Mouse (Mus musculus) hindbrain, postnatal 0 days (tissue): Measurements from ENCODE around the gene Src. TPM values are rescaled to one million over a fixed set of nuclear protein-coding genes. Genes with fewer than 3 reads are reported as not detected.
A peak's percentile ranks its signal among the peaks of the same experiment; 100 is the strongest.

Source experiments
- ATAC-seq: fragments of 200-750 bp; cut with Nextera tagmentation; 2 replicates; pipeline ENCODE4 v1.8.0; 2017; ENCODE audit warnings: mild to moderate bottlenecking, moderate TSS enrichment, moderate library complexity
- DNase-seq: peaks from one replicate; pipeline ENCODE4 v3.0.0-alpha.2; 2015; ENCODE audit warnings: low spot score
- H3K27ac ChIP-seq: fragments of 300-500 bp; sonication (generic); 2 replicates; pipeline ENCODE4 v1.5.1; 2014; ENCODE audit warnings: mild to moderate bottlenecking
- H3K27me3 ChIP-seq: fragments of 300-500 bp; sonication (generic); 2 replicates; pipeline ENCODE4 v1.6.1; 2014; ENCODE audit warnings: low read length, mixed read lengths; ENCODE audit not compliant: insufficient read depth
- H3K36me3 ChIP-seq: fragments of 300-500 bp; sonication (generic); 2 replicates; pipeline ENCODE4 v1.6.1; 2014; ENCODE audit warnings: low read length, mixed read lengths; ENCODE audit not compliant: insufficient read depth
- H3K4me1 ChIP-seq: fragments of 300-500 bp; sonication (generic); 2 replicates; pipeline ENCODE4 v1.6.1; 2014; ENCODE audit warnings: antibody characterized with exemption, low read length, mixed read lengths; ENCODE audit not compliant: insufficient read depth
- H3K4me2 ChIP-seq: fragments of 300-500 bp; sonication (generic); 2 replicates; pipeline ENCODE4 v1.6.1; 2014; ENCODE audit warnings: low read depth, mild to moderate bottlenecking, low read length, moderate library complexity, mixed read lengths
- H3K4me3 ChIP-seq: fragments of 300-500 bp; sonication (generic); 2 replicates; pipeline ENCODE4 v1.5.1; 2014; ENCODE audit warnings: low read length
- H3K9ac ChIP-seq: fragments of 300-500 bp; sonication (generic); replicated peaks from 2 replicates; pipeline ENCODE4 v1.6.1; 2014; ENCODE audit warnings: mild to moderate bottlenecking, low read length, moderate library complexity, mixed read lengths
- H3K9me3 ChIP-seq: fragments of 300-500 bp; sonication (generic); 2 replicates; pipeline ENCODE4 v1.6.1; 2016; ENCODE audit warnings: low read length, mixed read lengths
- CTCF ChIP-seq: IDR thresholded peaks from 2 replicates; pipeline ENCODE4 v1.5.1; 2016; ENCODE audit warnings: antibody characterized with exemption, control low read depth, low read depth
- WGBS: fragments of 180-500 bp; shearing (Covaris S2); extraction: QIAGEN DNeasy Blood & Tissue Kit; methylation state at CpG from one replicate; pipeline ENCODE4 v1.1.7; 2014; 5-methylcytosine and 5-hydroxymethylcytosine counted together
- polyA plus RNA-seq: library from polyadenylated mRNA; unstranded; fragments of >200 nt; fragmentation: Nextera tagmentation; extraction: Ambion mirVana; gene quantifications from 2 replicates; pipeline ENCODE4 v1.2.1, GENCODE M21; 2015
- total RNA-seq: library from RNA; depleted of rRNA; stranded (reverse); fragments of >200 nt; gene quantifications from 2 replicates; pipeline ENCODE4 v1.2.3, GENCODE M21; 2014

Gene Src
- total and polyA plus RNA-seq, 2 experiments from 2014 or later, result 25.4 to 133 TPM

DNA sequence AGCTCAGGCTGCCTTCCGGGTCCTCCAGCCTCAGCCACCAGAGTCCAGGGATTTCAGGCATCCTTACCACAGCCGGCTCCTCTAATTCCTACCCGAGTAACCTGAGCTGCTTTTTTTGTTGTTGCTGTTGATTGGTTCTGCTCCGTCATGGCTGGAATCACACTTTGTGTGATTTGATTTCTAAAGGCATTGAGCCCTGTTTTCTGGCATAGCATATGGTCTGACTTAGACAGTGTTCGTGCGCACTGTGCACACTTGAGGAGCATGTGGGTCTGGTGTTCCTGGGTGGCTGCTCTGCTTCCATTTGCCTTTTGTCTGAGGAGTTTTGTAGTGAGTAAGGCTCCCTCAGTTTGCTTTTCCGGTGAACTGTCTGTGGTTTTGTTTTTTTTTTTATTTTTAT is 30.1 kb downstream of the Src start:
- Histone ChIP-seq H3K27me3 (no peaks in the 10 kb centered on the region), H3K4me2 (no peak overlapping the region), H3K27ac (no peak overlapping the region), H3K4me1 (no peaks in the 10 kb centered on the region), H3K36me3 (peaks cover 9% of the 10 kb centered on the region), H3K4me3 (no peak overlapping the region), H3K9ac (no peak overlapping the region), H3K9me3 (no peaks in the 10 kb centered on the region)
- DNase-seq, result no peak
- TF ChIP-seq CTCF, result no peak
- no peak for ATAC-seq
- 64% methylated on average over 7 of the region's 7 CpGs for WGBS

GRCm38 (mm10) chr2:157450905-157451304 is 32.7 kb downstream of the Src start:
- DNase-seq, result no peak
- no peak overlapping the region for H3K4me3 ChIP-seq
- no peak for TF ChIP-seq CTCF
- no peaks in the 10 kb centered on the region for H3K9me3 ChIP-seq
- no peak for ATAC-seq
- peaks cover 8% of the 10 kb centered on the region for H3K36me3 ChIP-seq
- H3K4me2 ChIP-seq, result no peak overlapping the region
- no peaks in the 10 kb centered on the region for H3K4me1 ChIP-seq
- no peaks in the 10 kb centered on the region for H3K27me3 ChIP-seq
- no peak overlapping the region for H3K9ac ChIP-seq
- 85% methylated on average over 3 of the region's 3 CpGs for WGBS
- no peak overlapping the region for H3K27ac ChIP-seq

DNA sequence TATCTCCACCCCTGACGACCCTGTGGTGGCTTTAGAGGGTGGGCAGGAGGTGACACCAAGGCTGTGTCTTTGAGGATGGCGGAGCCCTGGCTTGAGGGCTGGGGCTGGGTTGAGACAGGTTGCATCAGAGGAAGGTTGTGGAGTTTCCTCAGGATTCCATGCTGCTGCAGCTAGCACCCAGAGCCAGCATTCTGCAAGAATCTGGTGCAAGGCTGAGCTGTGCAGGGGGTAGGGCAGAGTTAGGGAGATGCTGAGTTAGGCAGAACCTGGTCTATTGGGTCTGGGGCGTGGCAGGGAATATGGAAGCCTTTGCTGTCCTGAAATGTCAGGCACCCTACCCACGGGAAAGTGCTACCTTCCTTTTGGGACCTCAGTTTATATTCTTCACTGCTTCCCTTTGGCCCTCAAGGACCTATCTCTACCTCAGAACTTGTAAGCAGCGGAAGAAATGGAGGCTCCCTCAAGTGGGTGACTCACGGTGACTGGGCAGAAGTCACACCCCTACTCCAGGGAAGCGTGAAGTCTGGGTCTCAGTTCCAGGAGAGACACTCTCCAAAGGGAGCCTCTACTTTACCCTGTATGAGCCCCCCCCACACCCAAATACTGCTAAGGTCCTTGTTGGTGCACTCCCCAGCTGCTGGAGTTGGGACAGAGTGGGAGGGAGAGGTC is 33.3 kb downstream of the Src start:
- Histone ChIP-seq H3K4me2 (no peak overlapping the region), H3K27me3 (no peaks in the 10 kb centered on the region), H3K36me3 (peaks cover 8% of the 10 kb centered on the region), H3K4me1 (no peaks in the 10 kb centered on the region), H3K9ac (no peak overlapping the region), H3K4me3 (no peak overlapping the region), H3K9me3 (no peaks in the 10 kb centered on the region), H3K27ac (no peak overlapping the region)
- ATAC-seq (no peak), DNase-seq (no peak)
- no peak for TF ChIP-seq CTCF
- WGBS, result 88% methylated on average over 7 of the region's 7 CpGs

DNA sequence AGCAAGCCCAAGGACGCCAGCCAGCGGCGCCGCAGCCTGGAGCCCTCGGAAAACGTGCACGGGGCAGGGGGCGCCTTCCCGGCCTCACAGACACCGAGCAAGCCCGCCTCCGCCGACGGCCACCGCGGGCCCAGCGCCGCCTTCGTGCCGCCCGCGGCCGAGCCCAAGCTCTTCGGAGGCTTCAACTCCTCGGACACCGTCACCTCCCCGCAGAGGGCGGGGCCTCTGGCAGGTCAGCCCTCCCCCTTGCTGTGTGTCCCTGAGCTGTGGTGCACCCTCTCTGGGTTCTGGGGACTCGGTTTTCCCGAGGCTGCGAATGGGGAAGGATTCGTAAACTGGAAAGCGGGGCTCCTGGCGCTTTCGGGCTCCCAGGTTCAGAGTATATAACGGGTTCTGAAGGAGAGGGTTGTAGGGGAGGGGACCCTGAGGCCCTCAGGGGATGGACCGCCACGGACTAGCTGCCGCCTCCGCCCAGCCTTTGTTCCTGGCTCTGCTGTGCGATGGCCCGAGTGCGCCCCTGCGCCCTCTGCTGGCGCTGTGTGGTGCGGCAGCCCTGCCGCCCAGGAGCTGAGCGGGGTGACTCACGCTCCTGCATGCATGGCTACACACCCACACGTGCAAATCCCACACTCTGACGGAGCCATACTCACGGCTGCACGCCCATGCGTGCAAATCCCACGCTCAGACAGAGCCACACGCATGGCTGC is 39.0 kb downstream of the Src start:
- 3% methylated on average over 55 of the region's 56 CpGs for WGBS
- peak overlapping the region; percentile 49 for H3K4me2 ChIP-seq
- peak overlapping the region; percentile 79 for H3K27ac ChIP-seq
- H3K4me3 ChIP-seq, result peak overlapping the region; percentile 21
- H3K4me1 ChIP-seq, result peaks cover 4% of the 10 kb centered on the region; the same call in 1 of the 2 replicates
- peak; percentile 94 for DNase-seq
- no peaks in the 10 kb centered on the region for H3K27me3 ChIP-seq
- H3K9ac ChIP-seq, result peak overlapping the region; percentile 30
- ATAC-seq, result peak; percentile 92
- H3K9me3 ChIP-seq, result no peaks in the 10 kb centered on the region
- H3K36me3 ChIP-seq, result peaks cover 13% of the 10 kb centered on the region
- peak; percentile 99 for TF ChIP-seq CTCF

DNA sequence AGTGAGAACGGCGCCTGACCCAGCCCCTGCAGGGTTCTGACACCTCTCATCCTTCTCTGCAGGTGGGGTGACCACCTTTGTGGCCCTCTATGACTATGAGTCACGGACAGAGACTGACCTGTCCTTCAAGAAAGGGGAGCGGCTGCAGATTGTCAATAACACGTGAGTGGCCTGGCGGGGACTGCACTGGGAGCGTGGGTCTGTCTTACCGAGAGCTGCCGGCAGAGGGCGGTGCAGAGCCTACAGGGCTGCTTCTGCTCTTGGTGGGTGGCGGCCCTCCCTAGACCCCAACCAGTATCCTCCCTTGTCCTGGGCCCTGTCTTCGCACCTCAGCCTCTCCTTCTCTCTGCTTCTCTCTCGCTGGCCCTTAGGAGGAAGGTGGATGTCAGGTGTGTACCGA is 40.2 kb downstream of the Src start:
- Histone ChIP-seq H3K4me3 (no peak overlapping the region), H3K27ac (peak overlapping the region; percentile 79; the same call in 1 of the 2 replicates), H3K36me3 (peaks cover 16% of the 10 kb centered on the region), H3K4me1 (peaks cover 12% of the 10 kb centered on the region), H3K9me3 (no peaks in the 10 kb centered on the region), H3K4me2 (no peak overlapping the region), H3K9ac (0 out of 2 replicates have a peak overlapping the region, but pooled peaks have one; percentile 10), H3K27me3 (no peaks in the 10 kb centered on the region)
- TF ChIP-seq CTCF, result peak; percentile 97
- DNase-seq (peak; percentile 87), ATAC-seq (peak; percentile 41)
- WGBS, result 28% methylated on average over 14 of the region's 14 CpGs

- DNase-seq, result no peak
- peak overlapping the region; percentile 29; the same call in 1 of the 2 replicates for H3K27ac ChIP-seq
These were observed 41.5 kb downstream of the Src start for GRCm38 (mm10) chr2:157459736-157460135.

More at GRCm38 (mm10) chr2:157459736-157460135, 41.5 kb downstream of the Src start:
- Histone ChIP-seq H3K27me3 (no peaks in the 10 kb centered on the region), H3K9me3 (no peaks in the 10 kb centered on the region), H3K4me1 (peaks cover 25% of the 10 kb centered on the region), H3K9ac (peak overlapping the region; percentile 19; the same call in 1 of the 2 replicates), H3K4me2 (no peak overlapping the region), H3K36me3 (peaks cover 16% of the 10 kb centered on the region; the same call in 1 of the 2 replicates), H3K4me3 (no peak overlapping the region)
- no peak for ATAC-seq
- peak; percentile 65 for TF ChIP-seq CTCF
- 26% methylated on average over 5 of the region's 5 CpGs for WGBS
